Mouse (Mus musculus): ENCODE results near the gene Mnd1.

Mnd1 gene

DNA sequence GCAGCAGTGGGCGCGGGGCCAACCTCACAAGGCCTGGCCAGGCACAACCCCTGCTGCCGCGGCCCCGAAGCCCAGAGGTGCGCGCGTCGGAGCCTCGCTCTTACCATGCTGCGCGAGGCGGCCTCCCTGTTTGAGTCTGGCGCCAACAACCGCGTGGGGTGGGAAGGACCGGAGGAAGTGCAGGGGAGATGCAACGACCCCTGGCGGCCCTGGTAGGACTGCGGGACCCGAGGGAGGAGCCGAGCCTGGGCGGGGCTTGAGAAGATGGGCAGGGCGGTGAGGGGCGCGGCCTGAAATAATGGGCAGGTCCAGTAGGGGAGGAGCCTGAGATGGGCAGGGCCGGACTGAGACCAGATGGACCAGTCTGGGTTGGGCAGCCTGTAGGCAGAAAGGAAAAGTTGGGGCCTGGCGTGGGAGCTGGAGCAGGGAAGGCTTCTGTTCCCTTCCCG, at the start of gene Mnd1:
TSS of gene Mnd1 (minus strand) at position 229 of the 449 bp plus-strand sequence.
- peak; percentile 98 for DNase-seq (ENCODE audit: low spot score in 2 of 2)

DNA sequence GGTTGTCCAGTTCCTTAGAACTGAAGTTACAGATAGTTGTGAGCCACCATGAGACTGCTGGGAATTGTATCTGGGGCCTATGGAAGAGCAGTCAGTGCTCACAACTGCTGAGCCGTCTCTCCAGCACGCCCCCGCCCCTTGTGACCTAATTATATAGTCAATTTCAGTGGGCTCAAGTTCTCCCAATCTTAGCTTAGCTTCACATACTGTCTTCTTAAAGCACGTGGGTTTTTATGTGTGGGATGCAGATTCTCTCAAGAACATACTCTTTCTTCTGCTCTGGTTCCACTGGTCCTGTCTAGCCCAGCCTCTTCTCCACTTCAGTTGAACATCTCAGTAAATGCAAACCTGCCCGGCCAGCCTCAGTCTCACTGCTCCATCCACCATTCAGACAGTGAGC, 49.1 kb upstream of the Mnd1 start:
- no peak for DNase-seq (ENCODE audit: low spot score in 2 of 2)

DNA sequence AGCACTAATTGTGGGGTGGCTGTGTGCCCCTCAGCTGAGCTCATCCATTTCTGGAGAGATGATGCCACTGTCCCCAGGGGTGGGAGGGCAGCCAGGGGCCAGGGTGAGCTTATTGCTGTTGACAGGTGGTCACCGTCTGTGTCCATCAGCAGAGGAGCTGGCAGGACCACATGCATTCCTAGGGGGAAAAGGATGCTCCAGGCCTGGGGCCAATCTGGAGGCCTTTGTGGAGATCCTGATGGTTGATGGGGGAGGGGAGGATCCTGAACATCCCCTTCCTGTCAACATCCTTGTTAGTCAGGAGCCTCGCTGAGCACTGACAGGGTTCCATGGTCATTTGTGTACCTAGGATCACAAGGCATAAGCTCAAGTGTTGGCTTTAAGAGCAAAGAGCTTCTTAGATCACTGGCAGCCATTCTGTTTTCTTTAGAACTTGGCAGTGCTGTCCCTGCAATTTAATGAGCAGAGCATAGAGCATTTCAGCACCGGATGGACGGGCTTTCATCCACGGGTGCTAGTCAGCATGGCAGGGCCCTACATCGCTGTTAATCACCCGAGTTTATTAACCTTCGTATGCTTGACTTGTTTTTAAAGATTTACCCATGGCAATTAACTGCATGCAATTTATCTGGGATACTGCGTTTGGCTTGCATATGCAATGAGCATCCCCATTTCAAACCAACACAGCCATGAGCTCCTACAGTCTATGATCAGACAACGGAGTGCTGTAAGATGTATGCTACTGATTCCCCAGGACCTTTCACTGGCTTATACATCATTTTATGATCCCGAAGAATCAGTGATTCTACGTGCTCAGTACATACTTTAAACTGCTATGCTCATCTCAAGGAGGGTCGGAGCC, 45.2 kb upstream of the Mnd1 start:
- no peak for DNase-seq (ENCODE audit: low spot score in 2 of 2)

DNA sequence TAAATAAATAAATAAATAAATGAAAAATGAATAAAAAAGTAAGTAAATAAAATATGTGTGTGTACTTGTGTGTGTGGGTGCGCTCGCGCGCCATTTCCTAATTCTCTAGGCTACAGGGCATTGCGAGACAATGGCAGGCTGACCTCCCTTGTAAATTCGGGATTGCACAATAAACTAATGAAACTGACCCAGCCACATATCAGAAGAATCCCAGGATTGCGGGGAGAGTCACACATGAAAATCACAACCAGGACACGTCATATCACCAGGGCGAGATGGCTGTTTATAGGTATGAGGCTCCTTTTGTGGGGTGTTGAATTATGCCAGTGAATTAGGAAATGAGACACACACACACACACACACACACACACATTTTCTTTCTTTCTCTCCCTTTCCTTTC, 43.9 kb upstream of the Mnd1 start:
- DNase-seq (ENCODE audit: low spot score in 2 of 2) = no peak

DNA sequence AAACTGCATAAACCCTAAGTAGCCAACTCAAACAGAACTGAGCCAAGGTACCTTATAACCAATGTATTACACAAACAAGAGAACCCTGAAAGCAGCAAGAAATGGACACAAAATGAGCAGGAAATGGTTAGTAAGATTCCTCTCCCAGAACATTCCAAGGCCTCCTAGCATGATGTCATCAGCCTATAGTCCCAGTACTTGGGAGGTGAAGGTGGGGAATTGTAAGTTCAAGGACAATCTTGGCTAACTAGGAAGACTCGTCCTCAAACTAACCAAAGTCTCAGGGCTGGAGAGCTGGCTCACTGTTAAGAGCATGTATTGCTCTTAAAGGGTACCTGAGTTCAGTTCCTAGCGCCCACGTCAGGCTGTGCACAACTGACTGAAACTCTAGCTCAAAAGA, 42.6 kb upstream of the Mnd1 start:
- DNase-seq (ENCODE audit: low spot score in 2 of 2) = no peak

DNA sequence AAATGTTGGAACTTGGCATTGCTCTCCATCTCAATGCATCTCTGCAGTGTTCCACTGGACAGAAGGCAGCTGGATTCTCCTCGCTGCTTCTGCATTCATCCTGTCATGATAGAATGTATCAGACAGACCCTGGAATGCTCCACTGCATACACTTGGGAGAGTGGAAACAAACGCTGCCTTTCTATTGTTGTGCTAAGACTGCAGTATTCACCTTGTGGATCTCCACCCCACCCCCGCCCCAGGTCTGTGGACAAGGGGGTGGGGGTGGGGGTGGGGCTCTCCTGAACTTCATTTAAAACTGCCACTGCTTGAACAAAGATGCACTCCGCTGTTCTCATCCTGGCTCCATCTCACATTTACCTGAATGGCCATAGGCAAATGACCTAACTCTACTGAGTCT, 38.3 kb upstream of the Mnd1 start:
- DNase-seq (ENCODE audit: low spot score in 2 of 2) = no peak

DNA sequence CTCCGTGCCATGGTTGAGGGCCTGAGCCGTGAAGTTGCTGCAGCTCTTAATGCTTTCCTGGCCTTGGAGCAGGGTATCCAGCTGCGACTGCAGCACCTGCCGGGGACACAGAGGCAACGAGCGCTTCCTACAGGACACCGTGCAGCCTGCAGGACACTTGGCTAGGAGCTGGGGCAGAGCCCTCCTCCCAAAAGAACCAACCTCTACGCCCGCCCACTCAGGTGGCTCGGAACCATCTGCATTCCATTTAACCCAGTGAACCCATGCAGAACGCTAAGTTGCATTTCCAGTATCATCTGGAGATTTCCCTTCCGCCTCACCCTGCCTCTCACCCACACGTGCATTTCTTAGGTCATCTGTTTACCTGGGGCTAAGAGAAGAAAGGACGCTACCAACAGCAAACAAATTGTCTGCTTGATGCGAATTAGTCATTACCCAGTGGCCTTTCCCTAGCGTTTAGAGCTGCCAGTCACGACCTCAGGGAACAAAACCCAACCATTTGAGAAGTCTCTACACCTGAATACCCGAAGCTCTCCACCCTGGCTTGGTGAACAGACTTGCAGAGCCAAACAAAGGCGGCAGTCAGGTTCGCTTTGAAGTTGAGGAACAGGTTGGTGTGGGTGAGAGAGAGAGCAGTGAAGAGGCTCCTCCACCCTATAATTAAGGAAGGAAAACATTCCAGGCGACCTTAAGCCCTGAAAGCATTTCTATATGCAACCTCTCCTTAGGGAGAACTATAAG, 35.7 kb upstream of the Mnd1 start:
- DNase-seq (ENCODE audit: low spot score in 2 of 2) = no peak

DNA sequence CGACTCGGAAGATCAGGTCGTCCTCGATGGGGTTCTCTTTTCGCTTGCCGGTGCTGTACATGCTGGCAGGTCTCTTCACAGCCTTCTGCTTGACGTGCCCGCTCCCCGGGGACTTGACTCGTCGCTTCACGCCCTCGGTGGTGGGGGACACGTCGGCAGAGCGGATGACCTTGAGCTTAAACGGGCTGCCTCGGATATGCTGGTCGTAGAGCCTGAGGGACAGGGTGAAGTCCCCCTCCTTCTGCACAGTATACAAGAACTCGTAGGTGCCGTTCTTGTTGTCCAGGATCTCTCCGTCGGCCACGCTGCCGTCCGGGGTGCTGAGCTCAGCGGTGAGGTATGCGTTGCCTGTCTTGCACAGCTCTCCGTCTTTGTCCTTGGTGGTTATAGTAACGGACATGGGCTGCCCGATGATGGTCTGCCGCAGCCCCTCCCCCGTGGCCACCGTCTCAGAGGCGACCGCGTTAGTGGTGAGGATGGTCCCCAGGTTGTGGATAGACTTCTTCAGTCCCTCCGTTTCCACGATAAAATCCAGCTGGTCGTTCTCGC, 35.0 kb upstream of the Mnd1 start:
- peak; percentile 6 to 28 for DNase-seq (ENCODE audit: low spot score in 2 of 2)

DNA sequence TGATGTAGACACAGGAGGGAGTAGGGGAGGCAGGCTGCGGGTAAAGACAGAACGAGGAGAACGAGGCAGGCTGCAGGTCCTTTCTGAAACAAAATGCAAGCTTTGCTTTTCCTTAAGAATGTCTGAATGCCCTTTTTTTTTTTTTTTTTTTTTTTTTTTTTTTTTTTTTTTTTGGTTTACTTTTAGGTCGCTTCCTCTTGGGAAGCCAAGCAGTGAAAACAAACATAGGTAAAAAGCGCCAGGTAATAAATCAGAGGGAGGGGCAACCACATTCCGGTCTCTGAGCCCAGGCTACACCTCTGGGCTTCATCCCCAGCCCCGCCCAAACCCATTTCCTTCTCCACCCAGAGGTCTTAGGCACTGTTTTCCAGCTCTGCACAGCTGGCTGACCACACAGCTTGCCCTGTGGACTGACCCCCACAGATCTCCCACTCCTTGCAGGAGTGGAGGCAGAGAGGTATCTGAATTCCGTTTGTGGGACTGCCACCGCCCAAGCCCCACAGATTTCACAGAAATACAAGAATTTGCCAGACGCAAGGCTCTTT, 34.1 kb upstream of the Mnd1 start:
- no peak for DNase-seq (ENCODE audit: low spot score in 2 of 2)

DNA sequence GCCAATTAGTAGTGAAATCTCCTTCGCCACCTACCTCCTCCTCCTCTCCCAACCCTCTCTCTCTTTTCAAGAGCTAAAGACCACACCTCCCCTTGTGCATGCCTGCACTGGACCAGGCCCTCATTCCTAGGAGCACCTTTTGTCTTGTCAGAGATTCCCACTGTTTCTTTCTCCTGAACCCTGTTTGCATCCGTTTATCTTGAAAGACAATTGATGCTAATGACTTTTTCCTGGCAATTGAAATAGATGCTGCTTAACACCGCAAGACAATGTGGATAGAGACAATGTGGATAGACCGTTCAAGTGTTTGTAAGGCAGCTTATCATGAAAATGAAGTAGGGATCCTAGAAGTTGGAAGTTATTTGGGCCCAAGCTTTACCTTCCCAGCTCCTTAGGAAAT, 26.1 kb upstream of the Mnd1 start:
- no peak for DNase-seq (ENCODE audit: low spot score in 2 of 2)

DNA sequence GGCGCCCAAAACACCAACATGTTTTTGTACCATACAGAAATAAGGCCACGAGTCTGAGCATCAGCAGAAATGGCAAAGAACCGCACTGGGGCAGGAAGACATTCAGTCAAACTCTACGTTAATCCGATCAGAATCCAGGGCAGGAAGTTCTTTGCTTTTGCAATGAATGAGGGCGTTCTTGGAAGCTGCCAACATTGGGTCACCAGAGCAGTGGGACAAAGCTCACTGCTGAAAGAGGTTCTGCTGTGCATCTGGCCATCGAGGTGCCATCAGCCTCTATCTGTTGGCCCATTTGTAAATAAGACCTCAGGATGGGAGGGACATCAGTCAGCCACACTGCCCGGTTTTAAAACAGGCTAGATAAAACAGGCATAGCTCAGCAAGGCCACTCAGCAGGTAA, 25.5 kb upstream of the Mnd1 start:
- no peak for DNase-seq (ENCODE audit: low spot score in 2 of 2)

DNA sequence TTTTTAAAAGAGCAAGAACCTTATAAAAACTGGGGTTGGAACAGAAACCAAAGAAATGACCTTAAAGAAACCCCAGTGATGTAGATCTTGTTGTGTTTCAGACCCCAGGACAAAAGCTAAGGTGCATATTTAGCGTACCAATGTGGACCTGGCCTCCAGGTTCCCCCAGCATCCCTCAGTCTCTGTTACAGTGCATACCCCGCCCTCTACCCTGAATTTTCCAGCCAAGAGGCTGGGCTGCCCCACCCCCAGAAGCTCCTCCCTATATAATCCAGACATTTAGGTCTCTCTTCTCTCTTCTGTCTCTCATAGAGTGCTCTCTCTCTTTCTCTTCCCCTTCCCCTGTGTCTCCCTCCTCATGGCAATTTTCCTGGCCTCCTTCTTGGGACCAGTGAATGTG, 24.7 kb upstream of the Mnd1 start:
- DNase-seq (ENCODE audit: low spot score in 2 of 2) = no peak

DNA sequence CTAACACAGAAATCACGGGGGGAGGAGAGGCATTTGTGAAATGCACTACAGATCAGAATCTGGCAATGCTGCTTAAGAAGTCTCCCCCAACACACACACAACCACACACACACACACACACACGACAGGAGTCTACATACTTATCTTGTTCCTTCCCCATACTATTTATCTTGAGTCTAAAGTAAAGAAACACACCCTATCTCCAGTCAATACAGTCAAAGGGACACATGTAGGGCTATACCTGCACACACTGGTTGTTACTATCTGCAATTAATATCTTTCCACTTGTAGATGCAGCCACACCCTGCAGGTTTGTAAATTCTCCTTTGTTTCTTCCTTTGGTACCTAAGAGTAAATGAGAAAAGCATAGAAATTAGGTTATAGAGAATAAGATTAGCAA, 22.2 kb upstream of the Mnd1 start:
- no peak for DNase-seq (ENCODE audit: low spot score in 2 of 2)

DNA sequence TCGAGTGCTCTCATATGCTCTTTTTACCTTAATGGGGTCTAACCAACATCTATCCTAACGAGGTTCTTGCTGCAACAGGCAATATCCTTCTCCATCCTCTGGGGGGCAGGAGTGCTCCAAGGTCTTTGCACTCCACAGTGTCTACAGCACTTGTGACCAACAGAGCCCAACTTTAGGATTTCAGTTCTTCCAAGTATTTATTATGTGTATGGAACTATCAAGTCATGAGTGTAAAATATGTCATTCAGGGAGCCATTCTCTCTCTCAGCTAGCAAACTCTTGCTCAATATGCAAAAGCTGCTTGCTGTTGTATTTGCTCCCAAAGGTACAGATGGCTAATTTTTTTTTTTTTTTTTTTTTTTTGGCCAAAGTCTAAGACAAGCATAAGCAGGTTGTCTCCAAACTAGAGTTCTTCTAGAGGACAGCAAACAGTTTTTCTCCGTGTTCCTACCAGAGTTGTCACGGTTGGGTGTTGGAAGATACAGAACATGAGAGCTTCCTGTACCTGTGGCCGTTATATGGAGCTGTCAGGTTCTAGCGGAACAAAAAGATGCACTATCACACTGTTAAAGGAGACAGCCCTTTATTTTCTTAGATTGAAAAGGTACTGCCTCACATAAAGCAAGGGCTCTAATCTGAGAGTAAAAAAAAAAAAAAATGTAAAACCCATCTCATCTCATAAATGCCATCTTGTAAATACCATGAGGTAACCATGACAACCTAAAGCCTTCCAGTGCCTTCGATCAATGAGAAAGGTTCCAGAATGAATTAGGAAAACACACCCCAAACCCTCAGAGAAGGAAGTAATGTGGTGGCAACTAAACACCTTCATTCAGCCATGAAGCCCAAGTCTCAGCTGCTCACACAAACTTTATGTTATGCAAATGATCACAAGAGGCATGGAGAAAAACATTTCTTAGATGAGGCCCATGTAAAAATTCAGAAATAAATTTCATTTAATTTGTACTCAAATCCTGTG, 20.0 kb upstream of the Mnd1 start:
- DNase-seq (ENCODE audit: low spot score in 2 of 2) = peak; percentile 32 to 58

DNA sequence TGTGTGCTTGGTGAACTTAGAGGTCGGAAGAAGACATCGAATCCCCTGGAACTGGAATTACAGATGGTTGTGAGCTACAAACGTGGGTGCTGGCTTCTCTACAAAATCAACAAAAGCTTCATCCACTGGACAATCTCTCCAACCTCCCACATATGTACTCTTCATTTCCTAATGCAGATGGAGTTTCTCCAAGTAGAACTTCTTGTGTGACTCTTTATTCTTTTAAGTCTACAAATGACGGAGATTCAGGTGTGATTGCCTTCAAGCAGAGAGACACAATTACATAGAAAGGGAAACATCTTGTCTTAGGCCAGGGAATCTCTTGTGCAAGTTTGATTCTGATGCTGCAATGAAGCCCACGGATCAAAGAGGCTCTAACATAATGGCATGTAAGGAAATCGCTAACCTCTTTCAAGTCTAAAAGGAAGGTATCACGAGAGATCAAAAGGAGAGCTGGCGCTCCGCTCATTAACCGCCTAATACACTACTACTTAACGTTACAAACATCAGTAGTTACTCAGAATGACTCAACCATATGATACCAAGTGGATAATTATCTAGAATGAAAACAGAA, 18.1 kb upstream of the Mnd1 start, which contains the start of gene Gm6525:
TSS of gene Gm6525 (plus strand) at position 524 of the 574 bp plus-strand sequence.
- no peak for DNase-seq (ENCODE audit: low spot score in 2 of 2)

DNA sequence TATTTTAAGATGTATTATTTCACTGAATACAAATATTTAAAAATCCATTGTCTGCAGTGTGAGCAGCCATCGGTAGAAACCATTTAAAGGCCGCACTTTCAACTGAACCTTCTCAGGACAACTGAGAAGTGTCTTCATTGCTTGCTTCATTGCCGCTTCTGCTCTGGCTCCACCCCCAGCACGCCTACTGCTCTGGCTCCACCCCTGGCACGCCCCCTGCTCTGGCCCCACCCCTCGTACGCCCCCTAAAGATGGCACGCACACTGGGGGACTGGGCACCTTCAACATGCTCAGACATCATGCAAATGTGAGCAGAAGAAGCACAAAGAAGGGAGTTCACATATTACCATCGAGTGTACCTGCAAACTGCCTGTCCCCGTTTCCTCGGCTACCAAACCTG, 16.8 kb upstream of the Mnd1 start:
- DNase-seq (ENCODE audit: low spot score in 2 of 2) = no peak

DNA sequence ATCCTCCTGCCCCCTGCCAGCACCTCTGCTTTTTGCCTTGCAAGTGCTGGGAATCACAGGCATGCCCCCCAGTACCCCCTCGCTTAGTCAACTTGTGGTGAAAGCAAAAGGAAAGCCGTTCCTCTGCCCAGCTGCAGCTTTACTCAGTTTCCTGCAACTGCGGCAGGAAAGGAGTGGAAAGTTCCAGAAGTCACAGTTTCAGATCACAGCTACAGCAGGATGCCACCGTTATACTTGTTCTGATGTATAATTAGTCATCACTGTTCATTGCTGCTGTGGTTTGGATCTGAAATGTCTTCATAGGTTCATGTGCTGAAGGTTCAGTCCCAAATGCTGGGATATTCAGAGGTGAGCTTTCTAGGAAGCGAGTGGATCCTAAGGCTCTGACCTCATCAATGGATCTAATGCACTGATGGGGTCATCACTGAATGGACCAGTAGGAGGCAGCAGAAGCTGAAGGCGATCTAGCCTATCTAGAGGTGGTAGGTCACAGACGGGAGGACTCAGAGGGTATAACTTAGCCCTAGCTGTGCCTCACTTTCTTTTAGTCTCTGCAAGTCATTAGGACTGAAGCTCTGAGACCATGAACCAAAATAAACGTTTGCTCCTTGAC, 13.9 kb upstream of the Mnd1 start:
- no peak for DNase-seq (ENCODE audit: low spot score in 2 of 2)

DNA sequence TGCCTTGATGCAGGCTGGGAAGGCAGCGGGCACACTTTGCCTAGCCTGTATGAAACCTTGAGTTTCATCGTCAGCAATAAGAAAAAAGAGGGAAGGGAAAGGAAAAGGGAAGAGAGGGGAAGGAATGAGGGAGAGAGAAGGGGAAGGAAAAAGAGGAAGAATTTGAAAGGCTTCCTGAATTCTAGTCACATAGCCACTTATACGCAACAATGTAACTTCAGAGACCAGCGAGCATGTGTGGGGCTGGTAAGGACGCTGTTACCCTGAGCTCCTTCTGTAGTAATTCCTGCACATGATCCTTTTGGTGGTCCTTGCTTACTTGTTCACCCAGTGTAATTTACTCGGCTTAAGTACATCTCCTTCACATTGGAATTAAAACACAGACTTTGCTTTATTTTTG, 13.4 kb upstream of the Mnd1 start:
- DNase-seq (ENCODE audit: low spot score in 2 of 2) = no peak

DNA sequence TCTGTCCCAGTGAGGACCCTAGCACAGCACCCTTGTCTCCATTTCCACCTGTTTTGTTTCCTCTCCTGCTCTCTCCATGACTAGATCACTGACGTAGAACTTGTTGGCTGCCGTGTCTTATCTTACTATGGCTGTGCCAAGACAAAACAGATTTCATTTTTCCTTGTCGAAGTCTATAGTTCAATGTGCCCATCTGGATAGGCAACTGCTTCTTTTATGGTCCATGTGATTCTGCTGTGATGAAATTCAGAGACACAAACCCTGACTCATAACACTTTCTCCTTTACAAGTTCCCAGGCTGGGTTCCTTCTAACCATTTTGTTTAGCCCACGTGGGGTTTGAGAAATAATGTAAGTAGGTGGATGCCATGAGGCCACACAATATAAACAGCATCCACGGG, 10.5 kb upstream of the Mnd1 start:
- no peak for DNase-seq (ENCODE audit: low spot score in 2 of 2)

DNA sequence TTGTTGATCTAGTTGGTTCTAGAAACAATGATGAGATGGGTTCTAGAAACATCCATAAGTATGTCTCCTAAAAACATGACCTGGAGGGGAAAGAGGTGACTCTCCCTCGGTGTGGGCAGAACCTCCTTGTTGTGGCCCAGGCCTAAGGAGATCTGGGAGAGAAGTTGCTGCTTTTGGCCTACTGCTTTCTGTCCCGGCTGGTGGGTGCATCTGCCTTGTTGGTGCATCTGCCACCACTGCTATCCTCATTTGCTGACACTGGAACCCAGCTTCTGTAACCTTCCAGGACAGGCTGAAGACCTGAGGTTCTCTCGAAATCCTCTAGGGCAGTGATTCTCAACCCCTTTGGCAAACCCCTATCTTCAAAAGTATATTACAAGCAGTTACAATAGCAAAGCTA, 9.8 kb upstream of the Mnd1 start:
- DNase-seq (ENCODE audit: low spot score in 2 of 2) = no peak

Measured in natural killer cell, adult 2 months (primary cell).